ENCODE assay signal across 14 mouse cellular contexts in the genomic region with DNA sequence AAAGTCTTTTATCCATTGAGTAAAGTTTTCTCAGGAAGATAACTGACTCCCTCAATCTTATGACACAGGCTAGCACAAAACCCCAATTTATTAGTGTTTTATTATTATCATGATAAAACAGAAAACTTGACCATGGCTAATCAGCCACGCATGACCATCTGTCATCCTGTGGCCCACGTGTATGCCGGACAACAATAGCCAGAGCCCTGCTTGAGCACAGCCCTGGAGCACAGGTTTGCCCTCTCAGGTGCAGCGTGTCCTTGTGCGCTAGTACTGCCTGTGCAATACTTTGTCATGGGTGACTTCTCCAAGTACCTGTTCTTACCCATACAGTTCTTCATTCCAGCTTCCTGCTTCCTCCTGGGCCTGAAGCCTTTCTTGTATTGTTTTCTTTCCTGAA.
"Had no signal": no experiment of that assay in that cellular context is flagged by ENCODE, and none has a peak within 500 bp of the region (broad histone marks: within the 10 kb centered on the region; RNA-seq: fewer than 3 reads in every experiment).

No protein-coding gene starts in this region.

- DNase-seq: kidney, adult 9 months; kidney, postnatal 14 days; kidney, postnatal 4 days; layer of hippocampus, adult 9-11 months; liver, embryonic 13.5 days; lung, adult 2 months; lung, postnatal 14 days; lung, postnatal 4 days; midbrain, embryonic 14.5 days; right cerebral cortex, adult 18-20 months; right cerebral cortex, postnatal 14 days; right cerebral cortex, postnatal 4 days; thymus, adult 18-20 months; thymus, postnatal 36 days had no signal
